Mouse (Mus musculus) heart, postnatal 0 days (tissue): ENCODE measurements around the gene Tmem176a. TPM values are rescaled to one million over a fixed set of nuclear protein-coding genes. Genes with fewer than 3 reads are reported as not detected.

Experiments used
- ATAC-seq: fragments of 200-750 bp; cut with Nextera tagmentation; 2 replicates; pipeline ENCODE4 v1.8.0; 2017; ENCODE audit warnings: low read depth, moderate number of reproducible peaks, moderate library complexity; ENCODE audit not compliant: insufficient read depth
- DNase-seq: peaks from one replicate; pipeline ENCODE4 v3.0.0-alpha.2; 2016; ENCODE audit warnings: low spot score
- H3K27ac ChIP-seq: fragments of 300-500 bp; sonication (generic); 2 replicates; pipeline ENCODE4 v1.5.1; 2014; ENCODE audit warnings: low read depth, mild to moderate bottlenecking
- H3K27me3 ChIP-seq: fragments of 300-500 bp; sonication (generic); 2 replicates; pipeline ENCODE4 v1.6.1; 2014; ENCODE audit warnings: low read length, mixed read lengths; ENCODE audit not compliant: control insufficient read depth, insufficient read depth
- H3K36me3 ChIP-seq: fragments of 300-500 bp; sonication (generic); replicated peaks from 2 replicates; pipeline ENCODE4 v1.6.1; 2014; ENCODE audit warnings: low read length, mixed read lengths; ENCODE audit not compliant: control insufficient read depth, insufficient read depth
- H3K4me1 ChIP-seq: fragments of 300-500 bp; sonication (generic); 2 replicates; pipeline ENCODE4 v1.6.1; 2014; ENCODE audit warnings: antibody characterized with exemption; ENCODE audit not compliant: control insufficient read depth, insufficient read depth
- H3K4me2 ChIP-seq: fragments of 300-500 bp; sonication (generic); 2 replicates; pipeline ENCODE4 v1.6.1; 2014; ENCODE audit warnings: low read depth, mild to moderate bottlenecking, low read length, moderate library complexity
- H3K4me3 ChIP-seq: fragments of 300-500 bp; sonication (generic); 2 replicates; pipeline ENCODE4 v1.5.1; 2014; ENCODE audit warnings: low read depth, low read length
- H3K9ac ChIP-seq: fragments of 300-500 bp; sonication (generic); replicated peaks from 2 replicates; pipeline ENCODE4 v1.6.1; 2014; ENCODE audit warnings: low read depth, low read length, mixed read lengths
- H3K9me3 ChIP-seq: fragments of 300-500 bp; sonication (generic); replicated peaks from 2 replicates; pipeline ENCODE4 v1.6.1; 2016; ENCODE audit warnings: low read length; ENCODE audit not compliant: control insufficient read depth
- CTCF ChIP-seq: IDR thresholded peaks from 2 replicates; pipeline ENCODE4 v1.5.1; 2016; ENCODE audit warnings: antibody characterized with exemption, control low read depth, low read depth
- EP300 ChIP-seq: IDR thresholded peaks from 2 replicates; pipeline ENCODE4 v1.6.1; 2016; ENCODE audit warnings: antibody characterized with exemption, low read depth
- WGBS: fragments of 180-500 bp; shearing (Covaris S2); extraction: QIAGEN DNeasy Blood & Tissue Kit; methylation state at CpG from one replicate; pipeline ENCODE4 v1.1.7; 2014; 5-methylcytosine and 5-hydroxymethylcytosine counted together
- polyA plus RNA-seq: library from polyadenylated mRNA; unstranded; fragments of >200 nt; fragmentation: Nextera tagmentation; extraction: Ambion mirVana; gene quantifications from 2 replicates; pipeline ENCODE4 v1.2.1, GENCODE M21; 2015
- total RNA-seq: library from RNA; depleted of rRNA; stranded (reverse); fragments of >200 nt; gene quantifications from 2 replicates; pipeline ENCODE4 v1.2.3, GENCODE M21; 2014; ENCODE audit warnings: low replicate concordance; rRNA removed

Tmem176a gene
- 54.2 and 61.1 TPM in 2 replicates for total RNA-seq
- polyA plus RNA-seq = 53.4 and 58.2 TPM in 2 replicates

DNA sequence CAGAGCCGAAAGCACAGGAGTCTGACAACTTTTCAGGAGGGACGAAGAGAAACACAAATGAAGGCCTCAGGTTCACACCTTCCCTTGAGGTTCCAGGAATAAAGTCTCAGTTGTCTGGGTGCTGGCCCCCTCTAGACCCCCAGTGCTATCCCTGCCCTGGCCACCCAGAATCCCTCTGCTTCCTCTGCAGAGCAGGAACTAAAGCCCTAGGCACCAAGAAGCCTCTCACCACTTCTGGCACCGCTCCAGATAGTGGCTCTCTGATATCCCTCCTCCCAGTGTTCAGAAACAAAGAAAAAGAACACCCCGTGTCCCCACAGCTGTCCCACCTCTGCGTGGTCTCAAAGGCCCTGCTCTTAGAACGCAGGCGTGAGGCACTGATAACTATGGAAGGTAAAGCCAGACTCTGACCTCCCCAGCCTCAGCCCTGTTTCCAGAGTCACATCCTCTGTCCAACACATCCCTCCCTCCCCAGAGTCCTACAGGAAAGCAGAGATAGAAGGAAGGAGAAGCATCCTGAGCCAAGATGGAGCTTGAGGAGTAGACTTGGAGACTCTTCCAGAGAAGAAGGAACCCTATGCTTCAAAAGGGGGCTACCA lies at the start of gene Tmem176a:
Gene Tmem176a, plus strand, starts transcription at position 549 of the 599 bp plus-strand sequence.
- Histone ChIP-seq H3K9ac (peak within 1 kb of the TSS; percentile 27), H3K4me3 (peak within 1 kb of the TSS; percentile 45), H3K4me2 (peak within 1 kb of the TSS; percentile 59), H3K9me3 (no peaks in the 10 kb centered on the region), H3K36me3 (peaks cover 4% of the 10 kb centered on the region), H3K4me1 (peaks cover 14% of the 10 kb centered on the region; the same call in 1 of the 2 replicates), H3K27me3 (no peaks in the 10 kb centered on the region), H3K27ac (peak within 1 kb of the TSS; percentile 84)
- 3% methylated on average over 7 of the region's 7 CpGs for WGBS
- DNase-seq (peak; percentile 62), ATAC-seq (peak; percentile 22)
- TF ChIP-seq CTCF (no peak), EP300 (no peak)

DNA sequence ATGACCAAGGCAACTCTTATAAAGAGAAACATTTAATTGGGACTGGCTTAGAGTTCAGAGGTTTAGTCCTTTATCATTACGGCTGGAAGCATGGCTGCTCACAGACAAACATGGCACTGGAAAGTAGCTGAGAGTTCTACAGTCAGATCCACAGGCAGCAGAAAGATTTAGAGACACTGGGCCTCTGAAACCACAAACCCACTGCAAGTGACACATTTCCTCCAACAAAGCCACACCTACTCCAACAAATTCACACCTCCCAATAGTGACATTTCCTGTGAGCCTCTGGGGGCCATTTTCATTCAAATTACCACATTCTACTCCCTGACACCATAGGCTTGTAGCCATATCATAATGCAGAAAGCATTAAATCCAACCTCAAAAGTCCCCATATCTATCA lies 38.8 kb upstream of the Tmem176a start:
- 82% methylated on average over 1 of the region's 1 CpGs for WGBS
- H3K9me3 ChIP-seq = peaks cover 4% of the 10 kb centered on the region; the same call in 1 of the 2 replicates
- H3K4me3 ChIP-seq = no peak overlapping the region
- TF ChIP-seq EP300 (no peak), CTCF (no peak)
- H3K4me2 ChIP-seq = no peak overlapping the region
- no peaks in the 10 kb centered on the region for H3K4me1 ChIP-seq
- DNase-seq = no peak
- no peaks in the 10 kb centered on the region for H3K27me3 ChIP-seq
- no peaks in the 10 kb centered on the region for H3K36me3 ChIP-seq
- ATAC-seq = no peak
- no peak overlapping the region for H3K27ac ChIP-seq
- H3K9ac ChIP-seq = no peak overlapping the region

DNA sequence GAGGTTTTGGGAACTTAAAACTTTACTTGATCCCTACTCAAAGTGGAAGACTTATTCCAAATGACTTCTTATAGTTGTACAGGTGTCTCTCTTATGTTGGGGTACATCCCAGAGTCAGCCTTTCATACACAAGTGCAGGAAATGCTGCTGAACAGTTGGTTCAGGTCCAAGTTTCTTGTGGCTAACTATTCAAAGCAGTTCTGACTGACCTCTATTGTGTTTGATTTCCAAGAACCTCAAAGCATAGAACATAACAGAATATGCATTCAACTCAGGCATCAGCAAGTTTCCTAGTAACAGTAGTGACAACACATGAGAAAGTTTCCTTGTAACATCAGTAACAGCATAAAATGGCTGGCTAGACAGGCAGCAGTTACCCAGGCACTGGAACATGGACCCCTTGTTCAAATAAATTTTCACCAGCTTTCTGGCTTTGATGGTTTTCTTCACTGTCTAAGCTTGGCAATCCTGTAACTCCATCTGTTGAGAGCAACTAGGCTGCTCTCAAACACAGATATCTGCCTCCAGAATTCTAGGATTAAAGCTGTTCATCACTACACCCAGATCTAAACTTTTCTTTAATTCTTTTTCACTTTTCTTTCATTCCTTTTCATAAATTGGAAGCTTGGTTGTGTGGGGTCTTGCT lies 37.2 kb upstream of the Tmem176a start:
- H3K36me3 ChIP-seq = no peaks in the 10 kb centered on the region
- no peaks in the 10 kb centered on the region for H3K4me1 ChIP-seq
- no peak overlapping the region for H3K27ac ChIP-seq
- H3K27me3 ChIP-seq = no peaks in the 10 kb centered on the region
- no peak overlapping the region for H3K9ac ChIP-seq
- H3K4me2 ChIP-seq = no peak overlapping the region
- TF ChIP-seq CTCF (no peak), EP300 (no peak)
- no peak overlapping the region for H3K4me3 ChIP-seq
- peaks cover 4% of the 10 kb centered on the region; the same call in 1 of the 2 replicates for H3K9me3 ChIP-seq
- ATAC-seq (no peak), DNase-seq (no peak)

DNA sequence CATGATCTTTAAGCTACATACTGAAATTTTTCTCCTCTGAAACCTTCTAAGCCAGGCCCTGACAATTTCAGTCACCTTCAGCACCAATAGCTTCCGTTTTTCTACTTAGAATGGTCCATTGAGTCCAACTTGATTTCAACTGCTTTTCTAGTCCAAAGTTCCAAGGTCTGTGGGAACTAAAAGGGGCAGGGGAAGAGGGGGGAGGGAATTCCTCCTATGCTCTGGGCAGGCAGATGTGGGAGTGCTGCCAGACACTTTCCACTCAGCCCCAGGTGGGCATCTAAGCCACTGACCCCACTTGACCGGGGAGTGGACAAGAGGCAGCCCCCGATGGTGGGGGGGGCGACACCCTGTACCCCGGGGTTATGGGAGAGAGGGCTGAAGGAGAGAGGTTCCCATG lies 36.4 kb upstream of the Tmem176a start:
- Histone ChIP-seq H3K36me3 (no peaks in the 10 kb centered on the region), H3K9ac (no peak overlapping the region), H3K4me2 (no peak overlapping the region), H3K27me3 (no peaks in the 10 kb centered on the region), H3K4me1 (no peaks in the 10 kb centered on the region), H3K4me3 (no peak overlapping the region), H3K9me3 (peaks cover 4% of the 10 kb centered on the region; the same call in 1 of the 2 replicates), H3K27ac (no peak overlapping the region)
- TF ChIP-seq CTCF = no peak
- no peak for TF ChIP-seq EP300
- WGBS = 81% methylated on average over 5 of the region's 5 CpGs
- DNase-seq = no peak
- no peak for ATAC-seq

DNA sequence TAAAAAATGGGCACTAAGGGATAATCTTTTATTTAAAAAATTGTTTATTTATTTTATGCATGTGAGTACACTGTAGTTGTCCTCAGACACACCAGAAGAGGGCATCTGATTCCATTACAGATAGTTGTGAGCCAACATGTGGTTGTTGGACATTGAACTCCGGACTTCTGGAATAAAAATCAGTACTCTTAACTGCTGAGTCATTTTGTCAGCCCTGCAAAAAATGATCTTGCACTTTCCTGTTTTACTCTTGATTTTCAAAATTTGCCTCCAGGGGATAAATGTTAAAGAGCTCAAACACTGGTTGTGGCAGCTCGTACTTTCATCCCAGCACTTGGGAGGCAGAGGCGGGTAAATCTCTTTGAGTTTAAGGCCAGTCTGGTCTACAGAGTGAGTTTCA lies 34.0 kb upstream of the Tmem176a start:
- TF ChIP-seq CTCF = no peak
- no peak for TF ChIP-seq EP300
- ATAC-seq (no peak), DNase-seq (no peak)
- Histone ChIP-seq H3K27ac (no peak overlapping the region), H3K4me2 (no peak overlapping the region), H3K4me3 (no peak overlapping the region), H3K4me1 (no peaks in the 10 kb centered on the region), H3K9me3 (peaks cover 4% of the 10 kb centered on the region; the same call in 1 of the 2 replicates), H3K36me3 (no peaks in the 10 kb centered on the region), H3K9ac (no peak overlapping the region), H3K27me3 (no peaks in the 10 kb centered on the region)
- 91% methylated on average over 3 of the region's 3 CpGs for WGBS
